21 mouse cellular contexts compared by ENCODE assay signal in the genomic region with DNA sequence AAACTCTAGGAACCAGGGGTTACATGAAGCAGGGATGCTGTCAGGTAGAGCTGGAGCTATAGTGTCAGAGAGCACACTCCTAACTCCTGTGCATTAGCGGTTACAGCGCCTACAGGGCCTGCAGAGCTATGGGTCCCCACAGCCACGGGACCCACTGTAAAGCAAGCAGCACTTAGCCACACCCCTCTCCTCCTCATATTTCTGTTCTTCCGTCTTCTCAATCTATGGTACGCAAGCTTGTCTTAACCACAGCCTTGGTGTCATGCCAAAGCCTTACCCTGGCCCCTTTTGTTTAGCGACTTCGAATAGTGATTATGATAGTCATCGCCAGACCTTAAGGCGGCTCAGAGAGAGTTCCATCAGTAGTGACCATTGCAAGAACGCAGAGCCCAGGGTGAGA.
DNase-seq lines count a peak whose midpoint lies in the region; ATAC-seq and TF ChIP-seq lines count a peak whose summit lies in the region.
"Had no signal": no experiment of that assay in that cellular context is flagged by ENCODE, and none has a peak within 500 bp of the region (broad histone marks: within the 10 kb centered on the region; RNA-seq: fewer than 3 reads in every experiment).

No protein-coding gene starts in this region.

- ATAC-seq in embryonic facial prominence, embryonic 12.5 days (ENCODE audit: insufficient number of reproducible peaks, insufficient read depth, low FRiP score, low TSS enrichment): peak; percentile 72; the same call in 1 of the 2 replicates
- ATAC-seq in limb, embryonic 14.5 days (ENCODE audit: low FRiP score, low read depth): peak; percentile 53; the same call in 1 of the 2 replicates
- ATAC-seq in stomach, postnatal 0 days (ENCODE audit: low FRiP score, low TSS enrichment): no peak
- no peak for ATAC-seq in activated CD4-positive, CD25-positive, alpha-beta regulatory T cell, adult 4 months
- no peak for ATAC-seq in hindbrain, embryonic 14.5 days (ENCODE audit: low FRiP score)
- ATAC-seq: CD4-positive, CD25-positive, alpha-beta regulatory T cell, adult 4 months; hindbrain, embryonic 16.5 days; intestine, embryonic 16.5 days had no signal

- 0 out of 2 replicates have a peak, but pooled peaks cover 2% of the 10 kb centered on the region for H3K27me3 ChIP-seq in embryonic facial prominence, embryonic 12.5 days
- H3K27me3 ChIP-seq in limb, embryonic 14.5 days (ENCODE audit: control insufficient read depth, insufficient read depth, low read length): no peaks in the 10 kb centered on the region
- H3K27me3 ChIP-seq in stomach, postnatal 0 days (ENCODE audit: control insufficient read depth, insufficient read depth, low read length): no peaks in the 10 kb centered on the region
- no peaks in the 10 kb centered on the region for H3K27me3 ChIP-seq in hindbrain, embryonic 10.5 days (ENCODE audit: insufficient read depth, poor library complexity, severe bottlenecking)
- no peaks in the 10 kb centered on the region for H3K27me3 ChIP-seq in hindbrain, embryonic 14.5 days (ENCODE audit: control insufficient read depth, insufficient read depth, low read length)
- H3K27me3 ChIP-seq: midbrain, embryonic 12.5 days; neural tube, embryonic 15.5 days had no signal

- WGBS in lung, adult 2 months: 49% methylated on average over 10 of the region's 10 CpGs
- 70% methylated on average over 10 of the region's 10 CpGs for WGBS in embryonic facial prominence, embryonic 12.5 days
- WGBS in limb, embryonic 14.5 days: 53% methylated on average over 10 of the region's 10 CpGs
- WGBS in stomach, postnatal 0 days: 42% methylated on average over 10 of the region's 10 CpGs
- 90% methylated on average over 10 of the region's 10 CpGs for WGBS in hindbrain, embryonic 10.5 days
- WGBS in hindbrain, embryonic 14.5 days: 86% methylated on average over 10 of the region's 10 CpGs

- TF ChIP-seq CTCF in lung, adult 2 months (IDR thresholded peaks at IDR 0.05; ENCODE audit: insufficient read depth, low read length): no peak
- TF ChIP-seq CTCF in stomach, postnatal 0 days (IDR thresholded peaks at IDR 0.05; ENCODE audit: low read depth): no peak

- H3K9ac ChIP-seq in embryonic facial prominence, embryonic 12.5 days: no peak overlapping the region
- no peak overlapping the region for H3K9ac ChIP-seq in limb, embryonic 14.5 days (ENCODE audit: low read depth, low read length, severe bottlenecking)
- H3K9ac ChIP-seq in stomach, postnatal 0 days (ENCODE audit: low read length): no peak overlapping the region
- no peak overlapping the region for H3K9ac ChIP-seq in hindbrain, embryonic 14.5 days
- H3K9ac ChIP-seq: heart, embryonic 12.5 days; midbrain, embryonic 12.5 days; neural tube, embryonic 15.5 days had no signal

- H3K9me3 ChIP-seq in embryonic facial prominence, embryonic 12.5 days: no peaks in the 10 kb centered on the region
- 0 out of 2 replicates have a peak, but pooled peaks cover 4% of the 10 kb centered on the region for H3K9me3 ChIP-seq in limb, embryonic 14.5 days (ENCODE audit: control insufficient read depth, low read length)
- H3K9me3 ChIP-seq in stomach, postnatal 0 days (ENCODE audit: control insufficient read depth, low read length): no peaks in the 10 kb centered on the region
- H3K9me3 ChIP-seq in hindbrain, embryonic 10.5 days: no peaks in the 10 kb centered on the region
- no peaks in the 10 kb centered on the region for H3K9me3 ChIP-seq in hindbrain, embryonic 14.5 days (ENCODE audit: control insufficient read depth, low read length)
- H3K9me3 ChIP-seq: midbrain, embryonic 12.5 days; neural tube, embryonic 15.5 days had no signal

- H3K4me2 ChIP-seq in embryonic facial prominence, embryonic 12.5 days (replicated peaks): no peak overlapping the region
- no peak overlapping the region for H3K4me2 ChIP-seq in limb, embryonic 14.5 days (replicated peaks; ENCODE audit: low read depth, low read length, severe bottlenecking)
- H3K4me2 ChIP-seq in stomach, postnatal 0 days (replicated peaks; ENCODE audit: low read depth): no peak overlapping the region
- H3K4me2 ChIP-seq in hindbrain, embryonic 14.5 days (replicated peaks): no peak overlapping the region
- H3K4me2 ChIP-seq: heart, embryonic 12.5 days; midbrain, embryonic 12.5 days; neural tube, embryonic 15.5 days had no signal

- no peaks in the 10 kb centered on the region for H3K36me3 ChIP-seq in embryonic facial prominence, embryonic 12.5 days
- H3K36me3 ChIP-seq in limb, embryonic 14.5 days (ENCODE audit: control insufficient read depth, insufficient read depth, low read length): no peaks in the 10 kb centered on the region
- H3K36me3 ChIP-seq in stomach, postnatal 0 days (ENCODE audit: control insufficient read depth, insufficient read depth, low read length): no peaks in the 10 kb centered on the region
- no peaks in the 10 kb centered on the region for H3K36me3 ChIP-seq in hindbrain, embryonic 10.5 days
- no peaks in the 10 kb centered on the region for H3K36me3 ChIP-seq in hindbrain, embryonic 14.5 days (replicated peaks; ENCODE audit: control insufficient read depth, insufficient read depth)
- H3K36me3 ChIP-seq: heart, embryonic 12.5 days; midbrain, embryonic 12.5 days; neural tube, embryonic 15.5 days had no signal

- H3K4me3 ChIP-seq in lung, adult 2 months (replicated peaks; ENCODE audit: extremely low read depth, low read depth, low read length): no peak overlapping the region
- H3K4me3 ChIP-seq in embryonic facial prominence, embryonic 12.5 days: no peak overlapping the region
- no peak overlapping the region for H3K4me3 ChIP-seq in limb, embryonic 14.5 days (replicated peaks; ENCODE audit: low read length)
- H3K4me3 ChIP-seq in stomach, postnatal 0 days (ENCODE audit: low read depth, low read length): no peak overlapping the region
- no peak overlapping the region for H3K4me3 ChIP-seq in hindbrain, embryonic 10.5 days
- no peak overlapping the region for H3K4me3 ChIP-seq in hindbrain, embryonic 14.5 days (replicated peaks; ENCODE audit: low read length)
- H3K4me3 ChIP-seq: heart, embryonic 12.5 days; midbrain, embryonic 12.5 days; neural tube, embryonic 15.5 days had no signal

- H3K27ac ChIP-seq in embryonic facial prominence, embryonic 12.5 days: no peak overlapping the region
- H3K27ac ChIP-seq in limb, embryonic 14.5 days (replicated peaks; ENCODE audit: low read depth, low read length): no peak overlapping the region
- no peak overlapping the region for H3K27ac ChIP-seq in stomach, postnatal 0 days (replicated peaks)
- no peak overlapping the region for H3K27ac ChIP-seq in hindbrain, embryonic 10.5 days
- no peak overlapping the region for H3K27ac ChIP-seq in hindbrain, embryonic 14.5 days
- H3K27ac ChIP-seq: midbrain, embryonic 12.5 days; neural tube, embryonic 15.5 days had no signal

- no peaks in the 10 kb centered on the region for H3K4me1 ChIP-seq in lung, adult 2 months (ENCODE audit: control insufficient read depth, insufficient read depth, low read length)
- H3K4me1 ChIP-seq in embryonic facial prominence, embryonic 12.5 days: peaks cover 15% of the 10 kb centered on the region
- peaks cover 11% of the 10 kb centered on the region for H3K4me1 ChIP-seq in limb, embryonic 14.5 days (ENCODE audit: control insufficient read depth, insufficient read depth, low read length)
- no peaks in the 10 kb centered on the region for H3K4me1 ChIP-seq in stomach, postnatal 0 days (replicated peaks; ENCODE audit: control insufficient read depth, insufficient read depth)
- peaks cover 8% of the 10 kb centered on the region for H3K4me1 ChIP-seq in hindbrain, embryonic 10.5 days (replicated peaks)
- no peaks in the 10 kb centered on the region for H3K4me1 ChIP-seq in hindbrain, embryonic 14.5 days (replicated peaks; ENCODE audit: control insufficient read depth, insufficient read depth, low read length)
- H3K4me1 ChIP-seq: midbrain, embryonic 12.5 days; neural tube, embryonic 15.5 days had no signal

- TF ChIP-seq EP300 in stomach, postnatal 0 days (optimal IDR thresholded peaks at IDR 0.05): no peak

- peak; percentile 56 for DNase-seq in lung, postnatal 36 days
- no peak for DNase-seq in lung, adult 2 months
- DNase-seq in limb, embryonic 14.5 days (ENCODE audit: low spot score): peak; percentile 31
- peak; percentile 34 for DNase-seq in stomach, postnatal 0 days (ENCODE audit: low spot score)
- no peak for DNase-seq in hindbrain, embryonic 10.5 days (ENCODE audit: low spot score)
- DNase-seq in hindbrain, embryonic 14.5 days (ENCODE audit: low spot score): no peak
- DNase-seq: cerebellum, adult 2 months; cerebellum, postnatal 36 days; heart, adult 11 months; heart, postnatal 14 days; kidney, postnatal 36 days; layer of hippocampus, adult 9-11 months; thymus, adult 18-20 months had no signal

- no peak for TF ChIP-seq POLR2A in lung, adult 2 months (IDR thresholded peaks at IDR 0.05; ENCODE audit: borderline replicate concordance, extremely low read depth, low read depth, low read length)
- TF ChIP-seq POLR2A in limb, embryonic 14.5 days (IDR thresholded peaks at IDR 0.05; ENCODE audit: borderline replicate concordance, extremely low read depth, insufficient read depth, insufficient read length): no peak

Comparison
In these comparisons a context has a peak if more than half of its experiments do, and no peak if none do; other contexts are left out.
1. DNase-seq: peak in lung, postnatal 36 days (single experiment), limb, embryonic 14.5 days (single experiment) and stomach, postnatal 0 days (single experiment); none in lung, adult 2 months (single experiment), hindbrain, embryonic 10.5 days (single experiment) and hindbrain, embryonic 14.5 days (single experiment).
2. ATAC-seq: peak in embryonic facial prominence, embryonic 12.5 days (single experiment) and limb, embryonic 14.5 days (single experiment); none in stomach, postnatal 0 days (single experiment), activated CD4-positive, CD25-positive, alpha-beta regulatory T cell, adult 4 months (single experiment) and hindbrain, embryonic 14.5 days (single experiment).